Mouse (Mus musculus): ENCODE data around the gene Kdm6b.

Kdm6b gene

GRCm38 (mm10) chr11:69388680-69389079 is 24.8 kb downstream of the Kdm6b start:
- no peak for DNase-seq (ENCODE audit: low read depth)

GRCm38 (mm10) chr11:69386758-69387157 is 26.7 kb downstream of the Kdm6b start:
- no peak for DNase-seq (ENCODE audit: low read depth)

- no peak for DNase-seq (ENCODE audit: low read depth)
These were observed 28.5 kb downstream of the Kdm6b start for GRCm38 (mm10) chr11:69384979-69385378.

GRCm38 (mm10) chr11:69382478-69383105 is 30.9 kb downstream of the Kdm6b start:
- peak; percentile 64 for DNase-seq (ENCODE audit: low read depth)

GRCm38 (mm10) chr11:69381356-69381755 is 32.1 kb downstream of the Kdm6b start:
- no peak for DNase-seq (ENCODE audit: low read depth)

GRCm38 (mm10) chr11:69379600-69379999 is 33.9 kb downstream of the Kdm6b start:
- DNase-seq (ENCODE audit: low read depth): no peak

GRCm38 (mm10) chr11:69377766-69378165 is 35.7 kb downstream of the Kdm6b start:
- DNase-seq (ENCODE audit: low read depth): no peak

GRCm38 (mm10) chr11:69375646-69376045 is 37.8 kb downstream of the Kdm6b start:
- no peak for DNase-seq (ENCODE audit: low read depth)

GRCm38 (mm10) chr11:69373223-69373965 is 40.1 kb downstream of the Kdm6b start:
- DNase-seq (ENCODE audit: low read depth): no peak

GRCm38 (mm10) chr11:69372780-69373170 is 40.7 kb downstream of the Kdm6b start:
- DNase-seq (ENCODE audit: low read depth): no peak

- no peak for DNase-seq (ENCODE audit: low read depth)
These were observed 41.3 kb downstream of the Kdm6b start for GRCm38 (mm10) chr11:69372056-69372779.

- no peak for DNase-seq (ENCODE audit: low read depth)
These were observed 41.9 kb downstream of the Kdm6b start for GRCm38 (mm10) chr11:69371601-69372000.

GRCm38 (mm10) chr11:69370817-69371215 is 42.7 kb downstream of the Kdm6b start:
- no peak for DNase-seq (ENCODE audit: low read depth)

GRCm38 (mm10) chr11:69369990-69370816 is 43.3 kb downstream of the Kdm6b start:
- DNase-seq (ENCODE audit: low read depth): no peak

GRCm38 (mm10) chr11:69369215-69369989 is 44.1 kb downstream of the Kdm6b start, which contains the start of gene Chd3:
TSS of gene Chd3 (minus strand) at chr11:69369406.
- DNase-seq (ENCODE audit: low read depth): no peak

GRCm38 (mm10) chr11:69368356-69369214 is 44.9 kb downstream of the Kdm6b start:
- no peak for DNase-seq (ENCODE audit: low read depth)

- no peak for DNase-seq (ENCODE audit: low read depth)
These were observed 45.7 kb downstream of the Kdm6b start for GRCm38 (mm10) chr11:69367616-69368355.

GRCm38 (mm10) chr11:69366855-69367615 is 46.4 kb downstream of the Kdm6b start:
- no peak for DNase-seq (ENCODE audit: low read depth)

Measured in fibroblast of lung, adult 2 months (primary cell).